Mouse (Mus musculus): ENCODE results near the gene Cd68.
"Not testable (repeated sequence)": the region's sequence is repeated elsewhere in the genome, so short reads cannot be mapped to it uniquely, and the experiment has no call there.

The Cd68 gene

DNA sequence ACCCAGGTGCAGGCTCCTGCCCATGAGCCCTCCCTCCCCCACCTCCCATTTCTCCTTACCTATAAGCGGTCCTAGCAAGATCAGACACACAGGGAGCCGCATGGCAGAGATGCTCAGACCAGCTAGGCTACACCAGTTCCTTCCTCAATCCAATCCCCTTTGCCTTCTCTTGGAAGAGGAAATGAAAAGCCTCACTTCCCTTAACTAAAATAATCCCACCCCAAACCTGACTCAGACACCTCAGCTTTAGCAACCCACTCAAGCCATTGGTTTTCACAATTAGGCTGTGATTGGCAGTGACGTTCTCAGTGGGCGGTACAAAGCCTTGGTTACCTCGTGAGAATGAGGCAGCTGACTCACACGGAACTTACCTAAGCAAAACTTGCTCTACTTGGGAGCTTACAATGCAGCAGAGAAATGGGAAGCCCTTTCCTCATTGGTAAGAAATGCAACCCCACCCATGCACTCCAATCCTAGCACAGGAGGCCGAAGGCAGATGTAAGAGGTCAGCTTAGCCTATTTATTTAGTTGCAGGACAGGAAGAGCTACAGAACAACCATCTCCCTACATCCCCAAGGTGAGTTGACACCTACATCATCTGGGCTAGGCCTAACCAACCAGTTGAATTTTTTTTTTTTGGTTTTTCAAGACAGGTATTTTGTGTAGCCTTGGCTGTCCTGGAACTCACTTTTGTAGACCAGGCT lies at the start of gene Cd68:
Gene Cd68, minus strand, starts transcription at position 193 of the 704 bp plus-strand sequence.
- peak; percentile 74 to 85 for DNase-seq (ENCODE audit: low spot score in 2 of 2)

DNA sequence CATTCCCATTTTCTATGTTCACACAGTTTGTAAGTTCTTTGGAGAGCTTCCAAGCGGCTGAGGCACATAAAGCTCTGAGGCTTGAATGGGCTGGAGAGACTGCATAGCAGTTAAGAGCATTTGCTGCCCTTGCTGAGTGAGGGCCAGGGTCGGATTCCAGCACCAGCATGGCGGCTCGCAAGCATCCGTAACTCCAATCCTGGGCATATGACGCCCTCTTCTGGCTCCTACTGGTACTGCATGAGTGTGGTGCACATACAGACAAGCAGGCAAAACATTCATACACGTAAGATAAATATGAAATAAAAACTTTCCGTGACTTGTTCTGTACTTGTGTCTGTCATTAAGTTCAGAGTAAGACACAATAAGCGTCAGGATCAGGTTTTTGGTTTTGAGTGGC lies 49.5 kb upstream of the Cd68 start:
- peak; percentile 35 to 39 for DNase-seq (ENCODE audit: low spot score in 2 of 2)

DNA sequence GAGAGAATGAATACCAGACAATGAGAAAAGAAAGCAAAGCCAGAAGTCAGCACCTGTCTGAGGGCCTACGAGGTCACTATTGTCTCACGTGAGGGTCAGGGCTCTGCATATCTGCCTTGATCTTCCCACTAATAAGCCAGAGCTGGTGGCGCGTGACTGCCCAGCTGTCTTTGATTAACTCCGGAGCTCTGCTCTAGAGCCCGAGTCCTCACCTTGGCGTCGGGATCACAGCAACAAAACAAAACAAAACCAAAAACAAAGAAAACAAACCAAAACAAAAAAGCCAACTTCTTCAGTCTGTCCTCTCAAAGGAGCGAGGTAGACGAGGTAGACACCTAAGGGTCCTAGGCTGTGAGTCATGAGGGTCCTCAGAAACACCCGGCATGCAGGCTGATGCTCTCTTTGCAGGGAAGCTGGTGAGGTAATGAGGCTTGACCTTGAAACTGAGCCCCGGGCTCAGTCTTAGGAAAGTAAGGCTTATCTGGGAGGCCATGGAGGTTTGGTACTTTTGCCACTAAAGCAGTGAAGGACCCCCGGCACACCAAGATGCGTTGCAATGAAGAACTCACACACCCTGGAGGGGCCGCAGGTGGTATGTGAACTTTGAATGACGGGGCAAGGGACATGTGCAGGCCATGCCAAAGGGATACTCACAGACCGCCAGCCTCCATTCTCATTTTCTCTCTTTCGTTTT lies 48.8 kb upstream of the Cd68 start:
- no peak for DNase-seq (ENCODE audit: low spot score in 2 of 2)

DNA sequence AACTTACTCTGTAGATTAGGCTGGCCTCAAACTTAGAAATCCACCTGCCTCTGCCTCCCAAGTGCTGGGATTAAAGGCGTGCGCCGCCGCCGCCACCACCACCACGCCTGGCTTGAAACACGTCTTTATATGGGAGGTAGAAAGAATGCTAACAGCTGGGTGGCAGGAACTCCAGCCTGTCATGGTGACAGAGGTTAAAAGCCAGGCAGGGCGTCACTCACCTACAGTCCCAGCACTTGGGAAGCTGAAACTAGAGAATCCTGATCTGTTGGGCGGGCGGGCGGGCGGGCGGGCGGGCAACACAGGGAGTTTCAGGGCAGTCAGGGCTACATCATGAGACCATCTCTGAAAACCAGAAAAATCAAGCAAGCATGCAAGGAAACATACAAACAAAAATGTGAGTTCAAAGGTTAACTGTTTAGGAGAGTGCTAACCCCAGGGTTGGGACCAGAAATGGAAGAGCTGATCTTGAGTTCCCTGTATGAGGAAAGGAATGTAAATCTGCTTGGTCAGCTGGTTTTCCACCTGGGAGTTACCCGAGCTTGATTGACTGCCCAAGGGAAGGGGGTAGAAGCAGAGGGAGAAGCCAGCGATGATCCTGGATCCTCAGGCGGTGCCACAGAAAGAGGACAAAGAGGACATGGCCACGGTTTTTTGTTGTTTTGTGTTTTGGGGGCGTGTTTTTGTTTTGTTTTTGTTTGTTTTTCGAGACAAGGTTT lies 47.2 kb upstream of the Cd68 start:
- DNase-seq (ENCODE audit: low spot score in 2 of 2) = no peak

DNA sequence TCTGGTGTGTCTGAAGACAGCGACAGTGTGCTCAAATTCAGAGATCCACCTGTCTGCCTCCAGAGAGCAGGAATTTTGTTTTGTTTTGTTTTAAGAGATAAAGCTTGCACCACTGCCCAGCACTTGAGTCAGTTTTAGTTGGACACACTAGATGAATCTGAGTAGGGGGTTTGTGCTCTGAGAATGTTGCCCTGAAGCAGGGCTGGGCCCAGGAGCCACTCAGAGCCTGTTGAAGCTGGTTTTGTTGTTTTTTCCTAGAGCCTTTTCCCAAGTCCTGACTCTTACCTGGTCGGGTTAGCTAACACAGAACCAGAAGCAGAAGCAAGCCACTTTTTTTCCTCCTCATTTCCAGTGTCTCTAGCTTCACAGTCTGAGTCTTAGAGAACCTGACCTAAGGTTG lies 45.1 kb upstream of the Cd68 start:
- no peak for DNase-seq (ENCODE audit: low spot score in 2 of 2)

DNA sequence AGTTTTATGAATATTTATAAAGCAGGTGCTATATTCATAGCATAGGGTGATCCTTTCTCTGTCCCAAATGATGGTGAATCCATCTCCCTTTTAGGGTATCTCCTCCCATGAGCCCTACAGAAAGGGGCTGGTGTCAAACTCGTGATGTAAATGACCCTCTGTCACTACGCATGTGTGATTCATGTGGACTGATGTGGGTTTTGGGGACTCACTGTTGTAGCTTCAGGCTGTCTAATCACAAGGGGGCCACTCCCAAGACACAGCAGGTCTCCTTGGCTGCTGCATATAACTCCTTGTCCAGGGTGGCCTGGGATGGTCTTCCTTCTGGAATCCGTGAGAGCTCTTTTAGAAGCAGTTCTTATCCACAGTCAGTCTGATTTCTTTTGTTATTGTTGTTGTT lies 44.5 kb upstream of the Cd68 start:
- no peak for DNase-seq (ENCODE audit: low spot score in 2 of 2)

DNA sequence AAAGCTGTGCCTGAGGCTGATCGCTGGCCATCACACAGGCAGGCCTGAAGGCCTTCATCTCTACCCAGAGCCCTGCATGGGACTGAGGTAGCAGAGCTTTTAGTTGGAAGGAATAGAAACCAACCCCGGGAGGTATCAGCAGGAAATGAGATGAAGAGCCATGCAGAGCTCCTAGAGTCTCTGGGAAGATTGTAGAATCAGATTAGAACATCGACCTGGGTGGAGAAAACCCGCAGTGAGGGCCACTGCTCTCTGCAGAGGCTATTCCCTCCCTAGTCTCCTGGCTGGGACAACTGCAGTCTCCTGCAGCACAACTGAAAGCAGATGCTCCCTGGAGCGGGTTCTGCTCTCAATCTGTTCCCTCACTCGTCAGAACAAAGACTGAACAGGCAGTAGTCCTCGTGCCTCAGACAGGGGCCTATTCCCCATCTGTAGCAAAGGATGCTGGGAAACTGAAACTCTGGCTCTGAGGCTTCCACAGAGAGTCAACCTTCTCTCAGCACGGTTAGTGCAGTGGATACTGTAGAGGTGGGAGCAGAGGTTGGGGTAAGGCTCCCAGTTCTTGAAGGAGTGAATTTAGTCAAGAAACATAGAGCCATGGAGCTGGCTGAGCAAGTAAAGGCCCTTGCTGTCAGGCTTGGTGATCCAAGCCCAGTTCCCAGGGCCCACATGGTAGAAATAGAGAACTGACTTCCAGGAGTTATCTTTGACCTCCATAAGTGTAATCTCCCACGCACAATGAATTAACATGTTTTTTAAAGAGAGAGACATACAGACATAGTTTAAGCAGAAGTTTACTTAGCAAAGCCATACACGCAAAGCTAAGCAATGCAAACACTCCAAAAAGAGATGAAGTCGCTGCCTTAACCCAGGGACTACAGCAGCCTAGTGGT lies 43.8 kb upstream of the Cd68 start:
- no peak for DNase-seq (ENCODE audit: low spot score in 2 of 2)

DNA sequence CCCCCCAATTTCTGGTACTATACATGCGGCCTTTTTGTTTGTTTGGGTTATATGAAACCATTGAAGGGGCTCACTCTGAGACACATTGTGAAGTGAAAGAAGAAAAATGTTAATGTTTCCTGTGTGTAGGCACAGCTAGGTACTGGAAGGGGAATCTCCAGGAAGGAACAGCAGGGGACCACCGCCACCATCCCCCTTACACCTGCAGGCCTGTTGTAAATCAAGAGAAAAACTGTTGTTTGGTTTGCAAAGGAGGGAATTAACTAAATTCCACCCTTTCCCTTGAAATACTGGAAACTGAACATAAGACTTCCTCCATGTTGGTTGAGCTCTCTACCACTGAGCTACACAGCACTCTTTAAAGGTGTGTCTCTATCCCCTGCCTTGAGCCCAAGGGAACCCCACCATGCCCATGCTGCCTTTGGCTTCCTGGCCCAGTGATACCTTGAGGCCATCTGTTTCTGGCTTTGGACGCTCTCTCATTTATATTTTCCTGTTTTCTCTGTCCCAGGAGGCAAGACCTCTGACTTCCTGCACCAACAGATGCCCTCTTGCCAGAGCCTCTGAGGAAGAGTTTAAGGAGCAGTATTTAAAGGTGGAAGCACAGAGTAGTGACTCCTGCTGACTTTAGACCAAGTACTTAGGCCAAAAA lies 42.8 kb upstream of the Cd68 start:
- no peak for DNase-seq (ENCODE audit: low spot score in 2 of 2)

DNA sequence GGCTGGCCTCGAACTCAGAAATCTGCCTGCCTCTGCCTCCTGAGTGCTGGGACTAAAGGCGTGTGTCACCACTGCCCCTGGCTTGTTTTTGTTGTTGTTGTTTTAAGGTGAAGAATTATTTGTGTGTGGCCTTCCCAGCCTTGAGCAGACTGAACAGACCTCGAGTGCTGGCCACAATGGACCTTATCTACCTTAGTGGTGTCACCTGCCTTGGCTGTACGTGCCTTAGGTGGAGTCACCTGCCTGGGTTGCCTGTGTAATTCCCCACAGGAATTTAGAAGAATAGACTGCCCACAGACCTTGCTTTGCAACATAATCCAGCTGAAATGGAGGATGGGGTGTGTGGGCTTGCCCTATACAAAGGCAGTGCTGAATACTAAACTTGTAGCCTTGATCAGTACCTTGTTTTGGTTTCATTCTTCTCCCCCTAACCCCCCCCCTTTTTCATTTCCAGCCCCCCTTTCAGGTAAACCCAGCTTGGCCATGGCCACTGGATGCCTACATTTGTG lies 42.0 kb upstream of the Cd68 start:
- no peak for DNase-seq (ENCODE audit: low spot score in 2 of 2)

DNA sequence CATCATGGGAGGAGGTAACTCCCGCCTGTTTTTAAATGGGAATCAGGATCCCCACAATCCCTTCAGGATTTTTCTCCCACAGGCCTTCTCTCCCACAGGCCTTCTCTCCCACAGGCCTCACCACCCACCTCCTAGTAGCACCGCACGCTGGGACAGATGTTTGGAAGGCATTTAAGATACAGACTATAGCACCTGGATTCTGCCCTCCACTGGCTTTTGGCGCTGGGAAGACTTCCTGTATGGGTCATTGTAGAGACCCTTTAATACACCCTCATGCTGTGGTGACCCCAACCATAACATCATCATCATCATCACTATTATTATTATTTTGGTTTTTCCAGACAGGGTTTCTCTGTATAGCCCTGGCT lies 41.5 kb upstream of the Cd68 start:
- no peak for DNase-seq (ENCODE audit: low spot score in 2 of 2)

DNA sequence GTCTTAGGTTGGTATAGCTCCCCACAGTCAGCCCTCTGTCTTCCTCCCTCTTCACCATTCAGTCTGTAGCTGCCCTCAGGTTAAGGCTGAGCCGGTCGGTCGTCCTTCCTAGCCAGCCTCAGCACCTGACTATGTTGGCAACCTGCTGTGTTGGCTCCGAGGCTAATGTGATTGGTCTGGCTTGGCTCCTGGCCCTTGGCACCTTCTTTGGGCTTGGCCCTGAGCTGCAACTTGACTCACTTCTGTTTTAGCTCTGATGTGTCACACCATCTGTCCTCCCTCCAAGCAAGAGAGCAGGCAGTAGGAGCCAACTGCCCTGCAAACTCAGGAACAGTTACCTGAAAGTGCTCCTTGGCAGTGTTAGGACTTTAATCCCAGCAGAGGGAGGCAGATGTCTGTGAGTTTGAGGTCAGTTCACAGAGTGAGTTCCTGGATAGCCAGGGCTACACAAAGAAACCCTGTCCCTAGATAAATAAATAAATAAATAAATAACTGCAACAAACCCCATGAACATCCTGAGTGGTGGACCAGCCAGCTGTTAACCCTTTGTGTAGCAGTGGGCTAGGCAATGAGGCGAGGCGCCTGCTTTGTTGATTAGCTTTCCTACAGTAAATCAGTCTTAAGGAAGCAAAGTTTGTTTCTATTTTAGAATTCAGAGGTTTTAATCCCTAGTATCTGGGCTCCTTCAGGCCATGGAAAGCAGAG lies 41.0 kb upstream of the Cd68 start:
- no peak for DNase-seq (ENCODE audit: low spot score in 2 of 2)

DNA sequence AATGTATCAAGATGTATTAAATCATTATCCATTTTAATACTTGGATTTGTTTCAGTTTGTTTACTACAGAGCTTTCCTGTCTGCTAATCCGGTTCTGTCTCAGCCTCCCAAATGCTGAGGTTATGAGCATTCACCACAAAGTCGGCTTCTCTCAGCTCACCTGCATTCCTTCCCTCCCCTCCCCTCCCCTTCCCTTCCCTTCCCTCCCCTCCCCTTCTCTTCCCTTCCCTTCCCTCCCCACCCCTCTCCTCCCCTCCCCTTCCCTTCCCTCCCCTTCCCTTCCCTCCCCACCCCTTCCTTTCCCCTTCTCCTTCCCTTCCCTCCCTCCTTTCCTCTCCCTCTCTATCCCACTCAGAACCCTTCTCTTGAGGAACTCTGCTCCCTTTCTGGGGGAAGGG lies 38.7 kb upstream of the Cd68 start:
- no peak for DNase-seq (ENCODE audit: low spot score in 2 of 2)

DNA sequence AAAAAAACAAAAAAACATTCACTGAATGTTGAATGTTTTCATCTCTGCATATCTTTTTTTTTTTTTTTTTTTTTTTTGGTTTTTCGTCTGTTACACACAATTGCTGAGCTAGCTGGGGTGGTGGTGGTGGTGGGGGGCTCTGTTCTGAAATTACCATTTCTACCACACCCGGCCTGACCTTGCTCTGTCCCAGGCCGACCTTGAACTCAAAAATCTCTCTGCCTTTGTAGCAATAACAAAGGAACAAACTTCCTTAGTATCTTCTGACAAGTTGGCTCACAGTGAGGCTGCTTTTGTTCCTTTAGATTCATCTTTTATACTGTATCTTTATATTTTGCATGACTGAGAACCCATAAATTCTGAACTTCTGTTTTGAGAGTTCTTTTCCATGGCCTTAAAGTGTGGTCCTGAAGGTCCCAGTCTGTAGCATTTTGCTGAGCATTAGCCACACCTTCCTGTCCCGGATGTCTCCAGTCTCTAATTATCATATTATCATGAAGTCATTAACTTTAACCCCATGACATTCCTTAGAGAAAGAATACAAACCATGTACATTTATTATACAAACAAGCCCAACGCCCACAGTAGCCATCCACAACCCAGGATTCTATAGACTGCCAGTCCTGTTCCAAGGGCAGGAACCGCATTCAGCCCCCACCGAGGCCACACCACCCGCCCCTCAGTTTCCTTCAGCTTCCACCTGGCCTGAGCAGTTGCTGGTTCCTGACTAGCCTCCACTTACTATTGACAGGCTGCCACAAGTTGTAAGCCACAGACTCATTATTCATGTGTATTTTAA lies 38.1 kb upstream of the Cd68 start:
- no peak for DNase-seq (ENCODE audit: low spot score in 2 of 2)

DNA sequence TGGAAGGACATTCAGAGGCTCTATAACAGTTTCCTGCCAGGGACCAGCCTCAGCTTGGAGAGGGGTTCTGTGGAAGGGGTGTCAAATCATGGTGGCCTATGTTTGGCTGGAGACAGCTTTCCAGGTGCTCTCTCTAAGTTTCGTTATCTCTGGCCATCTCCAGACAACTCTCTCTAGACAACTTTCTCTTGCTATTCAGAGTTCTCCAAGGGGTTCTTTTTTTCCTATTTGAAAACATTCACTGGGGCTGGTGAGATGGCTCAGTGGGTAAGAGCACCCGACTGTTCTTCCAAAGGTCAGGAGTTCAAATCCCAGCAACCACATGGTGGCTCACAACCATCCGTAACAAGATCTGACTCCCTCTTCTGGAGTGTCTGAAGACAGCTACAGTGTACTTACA lies 37.4 kb upstream of the Cd68 start:
- DNase-seq (ENCODE audit: low spot score in 2 of 2) = not testable (repeated sequence)

DNA sequence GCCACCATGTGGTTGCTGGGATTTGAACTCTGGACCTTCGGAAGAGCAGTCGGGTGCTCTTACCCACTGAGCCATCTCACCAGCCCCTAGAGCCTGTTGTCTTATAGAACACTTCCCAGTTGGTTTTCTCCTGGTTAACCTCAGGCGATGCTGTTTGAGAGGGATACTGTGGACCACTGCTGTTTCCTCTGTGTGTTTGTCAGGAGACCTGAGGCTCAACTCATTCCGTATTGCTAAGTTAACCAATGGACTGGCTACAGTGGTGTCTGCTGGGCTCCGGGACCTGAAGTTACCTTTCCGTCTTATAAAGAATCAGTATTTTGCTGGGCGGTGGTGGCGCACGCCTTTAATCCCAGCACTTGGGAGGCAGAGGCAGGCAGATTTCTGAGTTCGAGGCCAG lies 36.9 kb upstream of the Cd68 start:
- DNase-seq (ENCODE audit: low spot score in 2 of 2) = not testable (repeated sequence)

DNA sequence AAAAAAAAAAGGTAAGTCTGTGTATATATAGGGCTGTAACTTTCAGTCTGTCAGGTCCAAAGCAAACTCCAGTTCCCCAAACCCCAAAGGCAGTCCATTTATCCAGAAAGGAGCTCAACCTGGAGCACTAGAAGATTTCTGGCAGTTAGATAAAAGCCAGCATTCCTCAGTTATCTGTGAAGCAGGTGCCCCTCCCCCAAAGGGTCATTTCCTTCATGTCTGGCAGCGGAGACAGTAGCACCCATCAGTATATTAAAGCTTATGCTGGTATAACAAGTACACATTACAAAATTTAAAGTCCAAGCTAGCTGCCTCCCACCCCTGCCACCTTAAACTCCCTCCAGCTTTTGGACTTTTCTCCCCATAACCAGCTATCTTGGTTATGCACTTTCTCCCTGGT lies 33.6 kb upstream of the Cd68 start:
- no peak for DNase-seq (ENCODE audit: low spot score in 2 of 2)

DNA sequence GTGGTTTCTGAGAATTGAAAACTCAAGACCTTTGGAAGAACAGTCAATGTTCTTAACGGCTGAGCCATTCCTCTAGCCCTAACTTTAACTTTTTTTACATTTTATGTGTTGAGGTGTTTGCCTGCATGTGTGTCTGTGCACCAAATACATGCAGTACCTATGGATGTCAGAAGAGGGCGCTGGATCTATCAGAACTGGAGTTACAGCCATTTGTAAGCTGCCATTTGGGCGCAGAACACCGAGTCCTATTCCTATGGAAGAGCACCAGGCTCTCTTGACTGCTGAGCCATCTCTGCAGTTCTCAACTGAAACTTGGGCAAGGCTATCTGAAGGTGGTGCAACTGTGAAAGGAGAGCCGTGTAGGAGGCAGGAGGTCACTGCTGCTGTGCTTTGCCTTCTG lies 32.6 kb upstream of the Cd68 start:
- no peak for DNase-seq (ENCODE audit: low spot score in 2 of 2)

DNA sequence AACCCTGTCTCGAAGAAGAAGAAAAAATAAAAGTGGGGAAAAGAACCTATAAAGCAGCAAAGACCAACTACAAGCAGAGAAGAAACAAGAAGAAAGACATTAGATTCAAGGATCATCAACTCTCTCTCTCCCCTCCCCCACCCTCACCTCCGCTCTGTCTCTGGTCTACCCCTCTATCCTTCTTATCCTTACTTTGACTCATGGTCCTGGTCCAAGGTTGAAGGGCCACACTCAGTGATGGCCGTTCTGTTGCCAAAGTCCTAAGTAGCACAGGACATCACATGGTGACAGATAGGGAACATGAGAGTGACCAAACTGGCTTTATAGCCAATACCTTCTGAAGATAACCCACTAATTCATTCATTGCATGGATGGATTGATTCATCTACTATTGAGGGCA lies 31.4 kb upstream of the Cd68 start:
- no peak for DNase-seq (ENCODE audit: low spot score in 2 of 2)

DNA sequence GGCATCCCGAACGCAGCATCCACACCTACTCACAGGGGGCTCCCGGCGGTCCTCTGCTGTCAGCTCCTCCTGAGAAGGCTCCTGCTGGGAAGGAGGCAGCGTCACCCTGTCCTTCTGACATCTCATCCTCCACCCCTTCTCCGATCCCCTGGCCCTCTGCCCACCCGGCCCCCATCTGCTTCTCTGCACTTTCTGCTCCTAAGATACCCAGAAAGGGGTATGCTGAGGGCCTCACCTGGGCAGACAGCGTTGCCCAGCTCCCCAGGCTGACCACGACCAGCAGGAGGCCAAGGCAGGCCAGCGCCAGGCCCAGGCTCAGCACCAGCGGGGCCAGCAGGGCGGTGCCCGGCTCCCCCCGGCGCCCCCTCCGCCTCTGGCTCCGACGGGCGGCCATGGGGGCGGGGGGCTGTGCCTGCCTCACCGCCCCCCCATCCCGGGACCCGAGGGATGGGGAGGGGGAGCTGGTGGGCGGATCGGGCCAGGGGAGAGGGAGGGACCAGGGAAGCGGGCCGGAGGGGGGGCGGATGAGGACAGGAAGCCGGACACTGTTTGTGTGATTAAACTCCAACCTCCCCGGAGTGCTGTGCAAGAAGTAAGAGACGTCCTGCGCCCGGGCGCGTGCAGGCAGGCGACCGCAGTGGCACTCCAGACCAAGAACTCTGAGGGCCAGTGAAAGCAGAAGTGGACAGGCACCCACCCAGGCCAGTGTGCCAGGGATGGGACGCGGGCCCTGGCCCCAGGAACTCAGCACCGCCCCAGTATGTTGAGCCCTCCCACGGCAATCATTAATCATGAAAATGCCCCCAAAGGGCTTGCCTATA lies 29.6 kb upstream of the Cd68 start, which contains the start of the genes Tnfsf12 and Tnfsfm13:
Gene Tnfsf12, minus strand, starts transcription at position 489 of the 821 bp plus-strand sequence.
Gene Tnfsfm13, minus strand, starts transcription at position 738 of the 821 bp plus-strand sequence.
- peak; percentile 63 to 79 for DNase-seq (ENCODE audit: low spot score in 2 of 2)
